Mouse (Mus musculus) bone marrow macrophage, adult 2 months (primary cell): ENCODE data around the gene Map2k4. TPM values are rescaled to one million over a fixed set of nuclear protein-coding genes. Genes with fewer than 3 reads are reported as not detected.

Experiments used
- H3K27ac ChIP-seq: 2 replicates; pipeline ENCODE4 v1.5.1; 2012; ENCODE audit warnings: low read depth, low read length; ENCODE audit not compliant: insufficient read depth
- H3K4me1 ChIP-seq: 2 replicates; pipeline ENCODE4 v1.6.1; 2012; ENCODE audit warnings: low read length; ENCODE audit not compliant: control insufficient read depth, insufficient read depth
- H3K4me3 ChIP-seq: 2 replicates; pipeline ENCODE4 v1.5.1; 2012; ENCODE audit warnings: mild to moderate bottlenecking, low read length, moderate library complexity; ENCODE audit not compliant: insufficient read depth
- CTCF ChIP-seq: IDR thresholded peaks from 2 replicates; pipeline ENCODE4 v1.5.1; 2012; ENCODE audit warnings: low read depth, mild to moderate bottlenecking, low read length, moderate library complexity
- POLR2A ChIP-seq: IDR thresholded peaks from 2 replicates; pipeline ENCODE4 v1.6.1; 2012; ENCODE audit warnings: mild to moderate bottlenecking, low read depth, low read length, borderline replicate concordance
- polyA plus RNA-seq: library from polyadenylated mRNA; stranded (reverse); fragments of >200 nt; gene quantifications from 2 replicates; pipeline ENCODE4 v1.2.4, GENCODE M21; 2012; ENCODE audit not compliant: missing spikeins, insufficient read depth, insufficient read length

Gene Map2k4
- polyA plus RNA-seq, 1 experiment: 29.1 TPM

- Histone ChIP-seq H3K27ac (no peak overlapping the region), H3K4me3 (no peak overlapping the region), H3K4me1 (peaks cover 30% of the 10 kb centered on the region)
- TF ChIP-seq CTCF (no peak), POLR2A (no peak)
These were observed 11.0 kb downstream of the Map2k4 start for GRCm38 (mm10) chr11:65776906-65777611.

- Histone ChIP-seq H3K27ac (no peak overlapping the region), H3K4me3 (no peak overlapping the region), H3K4me1 (peaks cover 19% of the 10 kb centered on the region)
- TF ChIP-seq CTCF (no peak), POLR2A (no peak)
These were observed 14.0 kb downstream of the Map2k4 start for GRCm38 (mm10) chr11:65773946-65774656.

GRCm38 (mm10) chr11:65773535-65773934 is 14.6 kb downstream of the Map2k4 start:
- Histone ChIP-seq H3K4me1 (peaks cover 15% of the 10 kb centered on the region), H3K27ac (no peak overlapping the region), H3K4me3 (no peak overlapping the region)
- TF ChIP-seq CTCF (no peak), POLR2A (no peak)

- Histone ChIP-seq H3K4me1 (no peaks in the 10 kb centered on the region), H3K27ac (no peak overlapping the region), H3K4me3 (no peak overlapping the region)
- TF ChIP-seq CTCF: no peak
- no peak for TF ChIP-seq POLR2A
These were observed 16.6 kb downstream of the Map2k4 start for GRCm38 (mm10) chr11:65771546-65771945.

- TF ChIP-seq CTCF (no peak), POLR2A (no peak)
- Histone ChIP-seq H3K27ac (no peak overlapping the region), H3K4me3 (no peak overlapping the region), H3K4me1 (no peaks in the 10 kb centered on the region)
These were observed 18.1 kb downstream of the Map2k4 start for GRCm38 (mm10) chr11:65769990-65770389.

GRCm38 (mm10) chr11:65768445-65768844 is 19.7 kb downstream of the Map2k4 start:
- no peak overlapping the region for H3K27ac ChIP-seq
- TF ChIP-seq POLR2A (no peak), CTCF (no peak)
- no peak overlapping the region for H3K4me3 ChIP-seq
- no peaks in the 10 kb centered on the region for H3K4me1 ChIP-seq

- no peak overlapping the region for H3K4me3 ChIP-seq
- peaks cover 6% of the 10 kb centered on the region for H3K4me1 ChIP-seq
- H3K27ac ChIP-seq: no peak overlapping the region
- no peak for TF ChIP-seq CTCF
- no peak for TF ChIP-seq POLR2A
These were observed 27.2 kb downstream of the Map2k4 start for GRCm38 (mm10) chr11:65760912-65761311.

GRCm38 (mm10) chr11:65759350-65759749 is 28.7 kb downstream of the Map2k4 start:
- H3K27ac ChIP-seq: no peak overlapping the region
- H3K4me3 ChIP-seq: no peak overlapping the region
- H3K4me1 ChIP-seq: peaks cover 6% of the 10 kb centered on the region
- TF ChIP-seq POLR2A (no peak), CTCF (no peak)

- Histone ChIP-seq H3K27ac (no peak overlapping the region), H3K4me3 (no peak overlapping the region), H3K4me1 (peaks cover 4% of the 10 kb centered on the region)
- no peak for TF ChIP-seq CTCF
- TF ChIP-seq POLR2A: no peak
These were observed 33.9 kb downstream of the Map2k4 start for GRCm38 (mm10) chr11:65754161-65754560.

GRCm38 (mm10) chr11:65753593-65753992 is 34.5 kb downstream of the Map2k4 start:
- no peak for TF ChIP-seq POLR2A
- TF ChIP-seq CTCF: no peak
- Histone ChIP-seq H3K4me3 (no peak overlapping the region), H3K4me1 (peaks cover 4% of the 10 kb centered on the region), H3K27ac (no peak overlapping the region)

- Histone ChIP-seq H3K4me3 (no peak overlapping the region), H3K4me1 (peaks cover 2% of the 10 kb centered on the region; the same call in 1 of the 2 replicates), H3K27ac (no peak overlapping the region)
- no peak for TF ChIP-seq POLR2A
- TF ChIP-seq CTCF: no peak
These were observed 37.6 kb downstream of the Map2k4 start for GRCm38 (mm10) chr11:65750546-65750945.
